Mouse (Mus musculus) layer of hippocampus, adult 9-10 months (tissue): ENCODE data around the gene Tmem202.

Source experiments
- DNase-seq: peaks from one replicate; pipeline ENCODE4 v3.0.0; 2022; ENCODE audit warnings: low spot score

Tmem202 gene

GRCm38 (mm10) chr9:59533422-59533821, 6.2 kb downstream of the Tmem202 start:
- DNase-seq, result no peak

GRCm38 (mm10) chr9:59531645-59532044, 8.0 kb downstream of the Tmem202 start:
- no peak for DNase-seq

- no peak for DNase-seq
Measured at GRCm38 (mm10) chr9:59528274-59528673, 11.4 kb downstream of the Tmem202 start.

- no peak for DNase-seq
Measured at GRCm38 (mm10) chr9:59527580-59527979, 12.1 kb downstream of the Tmem202 start.

GRCm38 (mm10) chr9:59526727-59527126, 12.9 kb downstream of the Tmem202 start:
- DNase-seq, result no peak

- no peak for DNase-seq
Measured at GRCm38 (mm10) chr9:59522906-59523305, 16.7 kb downstream of the Tmem202 start.

- no peak for DNase-seq
Measured at GRCm38 (mm10) chr9:59519396-59519795, 20.3 kb downstream of the Tmem202 start.

- no peak for DNase-seq
Measured at GRCm38 (mm10) chr9:59518976-59519375, 20.7 kb downstream of the Tmem202 start.

- no peak for DNase-seq
Measured at GRCm38 (mm10) chr9:59517127-59517526, 22.5 kb downstream of the Tmem202 start.

- no peak for DNase-seq
Measured at GRCm38 (mm10) chr9:59515069-59515468, 24.6 kb downstream of the Tmem202 start.

- DNase-seq, result no peak
Measured at GRCm38 (mm10) chr9:59512381-59512780, 27.3 kb downstream of the Tmem202 start.

GRCm38 (mm10) chr9:59508146-59508545, 31.5 kb downstream of the Tmem202 start:
- no peak for DNase-seq

- no peak for DNase-seq
Measured at GRCm38 (mm10) chr9:59487331-59487730, 52.3 kb downstream of the Tmem202 start.

- peak; percentile 95 for DNase-seq
Measured at GRCm38 (mm10) chr9:59486549-59487065, 53.0 kb downstream of the Tmem202 start, which contains the start of gene Arih1. TSS of gene Arih1 (minus strand) at chr9:59486618.

- DNase-seq, result peak; percentile 29
Measured at GRCm38 (mm10) chr9:59486076-59486518, 53.5 kb downstream of the Tmem202 start.

GRCm38 (mm10) chr9:59485511-59486075, 54.1 kb downstream of the Tmem202 start:
- DNase-seq, result no peak

GRCm38 (mm10) chr9:59484760-59485159, 54.9 kb downstream of the Tmem202 start:
- DNase-seq, result no peak

- DNase-seq, result no peak
Measured at GRCm38 (mm10) chr9:59482419-59482818, 57.2 kb downstream of the Tmem202 start.

GRCm38 (mm10) chr9:59476617-59477016, 63.0 kb downstream of the Tmem202 start:
- DNase-seq, result no peak

- DNase-seq, result no peak
Measured at GRCm38 (mm10) chr9:59474838-59475237, 64.8 kb downstream of the Tmem202 start.

GRCm38 (mm10) chr9:59473171-59473570, 66.5 kb downstream of the Tmem202 start:
- no peak for DNase-seq

GRCm38 (mm10) chr9:59469446-59469845, 70.2 kb downstream of the Tmem202 start:
- no peak for DNase-seq
